Mouse (Mus musculus) lung, adult 2 months (tissue): Measurements from ENCODE around the gene Mfsd10.

Experiments used
- CTCF ChIP-seq: fragments of 200-500 bp; IDR thresholded peaks from 2 replicates; pipeline ENCODE4 v1.5.1; 2011; ENCODE audit warnings: mild to moderate bottlenecking, low read length, control low read depth; ENCODE audit not compliant: insufficient read depth
- POLR2A ChIP-seq: fragments of 200-500 bp; IDR thresholded peaks from 2 replicates; pipeline ENCODE4 v1.6.1; 2011; ENCODE audit warnings: low read depth, mild to moderate bottlenecking, control low read depth, low read length, borderline replicate concordance; ENCODE audit errors: extremely low read depth

DNA sequence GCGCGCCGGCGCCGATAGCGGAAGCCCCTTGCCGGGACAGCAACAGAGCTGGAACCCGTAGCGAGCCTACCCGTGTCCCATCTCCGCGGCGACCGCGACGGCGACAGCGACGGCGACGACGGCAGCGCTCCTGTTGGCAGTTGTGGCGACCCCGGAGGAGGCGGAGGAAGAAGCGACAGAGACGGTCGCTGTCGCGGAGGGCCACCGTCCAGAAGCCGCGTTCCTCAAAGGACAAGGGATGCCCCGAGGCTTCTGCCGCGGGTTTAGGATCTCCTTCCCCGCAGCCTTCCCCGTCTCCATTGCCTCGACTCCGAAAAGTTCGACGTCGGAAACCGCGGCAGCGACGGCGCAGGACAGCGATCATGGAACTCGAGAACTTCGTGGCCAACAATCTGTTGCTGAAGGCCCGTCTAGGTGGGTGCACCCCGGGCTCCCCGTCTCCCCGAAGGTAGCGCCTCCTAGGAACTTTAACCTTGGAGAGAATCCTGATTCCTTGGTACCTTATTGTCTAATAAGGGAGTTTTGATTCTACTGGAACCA is 23.6 kb upstream of the Mfsd10 start:
- no peak for TF ChIP-seq POLR2A
- no peak for TF ChIP-seq CTCF
